ENCODE assay signal across 8 mouse cellular contexts in genomic region chr5:139818801-139819200, GRCm38 (mm10). TPM values are rescaled to one million over a fixed set of nuclear protein-coding genes. Genes with fewer than 3 reads are reported as not detected.
A peak's percentile ranks its signal among the peaks of the same experiment; 100 is the strongest.
DNase-seq lines count a peak whose midpoint lies in the region; ATAC-seq and TF ChIP-seq lines count a peak whose summit lies in the region.
"Had no signal": no experiment of that assay in that cellular context is flagged by ENCODE, and none has a peak within 500 bp of the region (broad histone marks: within the 10 kb centered on the region; RNA-seq: fewer than 3 reads in every experiment).

No protein-coding gene starts in this region.

- peak; percentile 59 for TF ChIP-seq CTCF in left cerebral cortex, adult 2 months (IDR thresholded peaks at IDR 0.05)
- peak; percentile 68 for TF ChIP-seq CTCF in bone marrow, adult 2 months (IDR thresholded peaks at IDR 0.05; ENCODE audit: control insufficient read depth, insufficient read depth, low read length)
- TF ChIP-seq CTCF in liver, postnatal 0 days (IDR thresholded peaks at IDR 0.05; ENCODE audit: low read depth) = peak; percentile 92
- peak; percentile 81 for TF ChIP-seq CTCF in stomach, postnatal 0 days (IDR thresholded peaks at IDR 0.05; ENCODE audit: low read depth)

- peaks cover 26% of the 10 kb centered on the region for H3K27me3 ChIP-seq in forebrain, embryonic 12.5 days
- no peaks in the 10 kb centered on the region for H3K27me3 ChIP-seq in liver, postnatal 0 days (ENCODE audit: insufficient read depth, low read length)
- H3K27me3 ChIP-seq in stomach, postnatal 0 days (ENCODE audit: control insufficient read depth, insufficient read depth, low read length) = no peaks in the 10 kb centered on the region
- H3K27me3 ChIP-seq: megakaryocyte, embryonic 14.5 days had no signal

- H3K9ac ChIP-seq in forebrain, embryonic 12.5 days = no peak overlapping the region
- H3K9ac ChIP-seq in liver, postnatal 0 days (replicated peaks) = no peak overlapping the region
- peak overlapping the region; percentile 43 for H3K9ac ChIP-seq in stomach, postnatal 0 days (ENCODE audit: low read length)

- H3K4me1 ChIP-seq in bone marrow, adult 2 months (ENCODE audit: control insufficient read depth, insufficient read depth, low read length) = no peaks in the 10 kb centered on the region; the same call in 1 of the 2 replicates
- no peaks in the 10 kb centered on the region for H3K4me1 ChIP-seq in forebrain, embryonic 12.5 days
- H3K4me1 ChIP-seq in liver, postnatal 0 days (ENCODE audit: insufficient read depth) = peaks cover 13% of the 10 kb centered on the region
- H3K4me1 ChIP-seq in stomach, postnatal 0 days (replicated peaks; ENCODE audit: control insufficient read depth, insufficient read depth) = no peaks in the 10 kb centered on the region

- H3K4me3 ChIP-seq in left cerebral cortex, adult 2 months = no peak overlapping the region
- H3K4me3 ChIP-seq in bone marrow, adult 2 months (replicated peaks; ENCODE audit: control insufficient read depth, low read depth, low read length) = no peak overlapping the region
- H3K4me3 ChIP-seq in forebrain, embryonic 12.5 days (replicated peaks) = no peak overlapping the region
- H3K4me3 ChIP-seq in liver, postnatal 0 days (ENCODE audit: low read depth, low read length) = no peak overlapping the region
- H3K4me3 ChIP-seq in stomach, postnatal 0 days (ENCODE audit: low read depth, low read length) = no peak overlapping the region; the same call in 1 of the 2 replicates

- TF ChIP-seq POLR2A in bone marrow, adult 2 months (IDR thresholded peaks at IDR 0.05; ENCODE audit: borderline replicate concordance, control insufficient read depth, low read depth, low read length) = no peak

- no peaks in the 10 kb centered on the region for H3K9me3 ChIP-seq in forebrain, embryonic 12.5 days
- H3K9me3 ChIP-seq in liver, postnatal 0 days (ENCODE audit: low read length) = no peaks in the 10 kb centered on the region
- no peaks in the 10 kb centered on the region for H3K9me3 ChIP-seq in stomach, postnatal 0 days (ENCODE audit: control insufficient read depth, low read length)
- H3K9me3 ChIP-seq: megakaryocyte, embryonic 14.5 days had no signal

- no peak overlapping the region for H3K4me2 ChIP-seq in forebrain, embryonic 12.5 days
- no peak overlapping the region for H3K4me2 ChIP-seq in liver, postnatal 0 days (ENCODE audit: low read depth, low read length)
- peak overlapping the region; percentile 32 for H3K4me2 ChIP-seq in stomach, postnatal 0 days (replicated peaks; ENCODE audit: low read depth)

- peak; percentile 33; the same call in 1 of the 2 replicates for ATAC-seq in forebrain, embryonic 12.5 days (ENCODE audit: low FRiP score)
- ATAC-seq in liver, postnatal 0 days = peak; percentile 55
- peak; percentile 50; the same call in 1 of the 2 replicates for ATAC-seq in stomach, postnatal 0 days (ENCODE audit: low FRiP score, low TSS enrichment)

- peak in 1 of 2 experiments; percentile 45 for DNase-seq in left cerebral cortex, adult 2 months (ENCODE audit: extremely low spot score in 1 of 2, low spot score in 2 of 2)
- DNase-seq in left cerebral cortex, postnatal 4 days = no peak
- DNase-seq in liver, postnatal 0 days = peak; percentile 77
- peak; percentile 81 for DNase-seq in stomach, postnatal 0 days (ENCODE audit: low spot score)
- DNase-seq in left cerebral cortex, adult 8-10 months (ENCODE audit: low spot score in 2 of 2) = no peak

- H3K36me3 ChIP-seq in forebrain, embryonic 12.5 days (replicated peaks) = peaks cover 26% of the 10 kb centered on the region
- H3K36me3 ChIP-seq in liver, postnatal 0 days (replicated peaks; ENCODE audit: insufficient read depth, low read length) = peaks cover 21% of the 10 kb centered on the region
- H3K36me3 ChIP-seq in stomach, postnatal 0 days (ENCODE audit: control insufficient read depth, insufficient read depth, low read length) = peaks cover 8% of the 10 kb centered on the region; the same call in 1 of the 2 replicates

- intact Hi-C loops in left cerebral cortex, adult 2 months (cut with DNase I) = loop anchor here (5.0 kb wide), 1 partner anchor 42 kb away; the partner anchor contains the start of gene Ints1
- intact Hi-C loops in left cerebral cortex, postnatal 4 days (cut with DNase I) = no loop called here

- H3K27ac ChIP-seq in left cerebral cortex, adult 2 months = no peak overlapping the region
- no peak overlapping the region for H3K27ac ChIP-seq in bone marrow, adult 2 months (ENCODE audit: control insufficient read depth, insufficient read depth, low read depth, low read length, poor library complexity)
- no peak overlapping the region for H3K27ac ChIP-seq in forebrain, embryonic 12.5 days
- no peak overlapping the region for H3K27ac ChIP-seq in liver, postnatal 0 days (ENCODE audit: low read depth)
- H3K27ac ChIP-seq in stomach, postnatal 0 days (replicated peaks) = peak overlapping the region; percentile 86

- 33% methylated on average over 4 of the region's 4 CpGs for WGBS in bone marrow, adult 2 months
- 51% methylated on average over 4 of the region's 4 CpGs for WGBS in forebrain, embryonic 12.5 days
- WGBS in liver, postnatal 0 days (ENCODE audit: insufficient replicate concordance) = 50% methylated on average over 4 of the region's 4 CpGs
- WGBS in stomach, postnatal 0 days = 42% methylated on average over 4 of the region's 4 CpGs

- no peak for TF ChIP-seq EP300 in liver, postnatal 0 days (IDR thresholded peaks at IDR 0.05; ENCODE audit: low read depth)
- TF ChIP-seq EP300 in stomach, postnatal 0 days (optimal IDR thresholded peaks at IDR 0.05) = no peak

RNA-seq across cellular contexts. Expression of gene Tmem184a, which starts 0.9 kb away (rescaled TPM):
- under 1 TPM; 0.58 to 0.63 TPM for total RNA-seq in left cerebral cortex, adult 2 months (2021)
- total RNA-seq in left cerebral cortex, postnatal 4 days (2021) = under 1 TPM; 0.08 to 0.54 TPM
- not detected in 2 replicates for polyA plus RNA-seq in bone marrow, adult 2 months (2011; ENCODE audit: insufficient read depth, insufficient read length, low replicate concordance, missing spikeins)
- 0.54 and 0.85 TPM in 2 replicates for polyA plus RNA-seq in forebrain, embryonic 12.5 days (2016; fragmentation: Nextera tagmentation; extraction: Ambion mirVana)
- polyA plus RNA-seq in liver, postnatal 0 days (2015; fragmentation: Nextera tagmentation; extraction: Ambion mirVana) = 3.0 and 3.2 TPM in 2 replicates
- 72.0 and 84.3 TPM in 2 replicates for polyA plus RNA-seq in stomach, postnatal 0 days (2015; fragmentation: Nextera tagmentation; extraction: Ambion mirVana)
- total RNA-seq in left cerebral cortex, adult 8-10 months (2022) = under 1 TPM in 3 of 4 experiments, not detected in 1; 0.27 to 0.50 (median 0.39) TPM

RNA-seq across cellular contexts. Expression of gene Gm26938, which starts 7.4 kb away (rescaled TPM):
- total RNA-seq in left cerebral cortex, adult 2 months (2021) = not detected
- total RNA-seq in left cerebral cortex, postnatal 4 days (2021) = not detected
- not detected in 2 replicates for polyA plus RNA-seq in bone marrow, adult 2 months (2011; ENCODE audit: insufficient read depth, insufficient read length, low replicate concordance, missing spikeins)
- 0.76 TPM in 1 of 2 replicates, not detected in the other for polyA plus RNA-seq in forebrain, embryonic 12.5 days (2016; fragmentation: Nextera tagmentation; extraction: Ambion mirVana)
- polyA plus RNA-seq in liver, postnatal 0 days (2015; fragmentation: Nextera tagmentation; extraction: Ambion mirVana) = not detected in 2 replicates
- not detected in 2 replicates for polyA plus RNA-seq in stomach, postnatal 0 days (2015; fragmentation: Nextera tagmentation; extraction: Ambion mirVana)
- not detected for total RNA-seq in left cerebral cortex, adult 8-10 months (2022)

RNA-seq across cellular contexts. Expression of gene Psmg3, which starts 7.9 kb away (rescaled TPM):
- 10 to 100 TPM; 18.0 to 20.3 TPM for total RNA-seq in left cerebral cortex, adult 2 months (2021)
- 10 to 100 TPM; 26.0 to 27.4 TPM for total RNA-seq in left cerebral cortex, postnatal 4 days (2021)
- polyA plus RNA-seq in bone marrow, adult 2 months (2011; ENCODE audit: insufficient read depth, insufficient read length, low replicate concordance, missing spikeins) = 35.8 and 48.1 TPM in 2 replicates
- polyA plus RNA-seq in forebrain, embryonic 12.5 days (2016; fragmentation: Nextera tagmentation; extraction: Ambion mirVana) = 72.5 and 75.8 TPM in 2 replicates
- 28.8 and 29.1 TPM in 2 replicates for polyA plus RNA-seq in liver, postnatal 0 days (2015; fragmentation: Nextera tagmentation; extraction: Ambion mirVana)
- polyA plus RNA-seq in stomach, postnatal 0 days (2015; fragmentation: Nextera tagmentation; extraction: Ambion mirVana) = 50.6 and 51.0 TPM in 2 replicates
- total RNA-seq in left cerebral cortex, adult 8-10 months (2022) = 10 to 100 TPM; 16.7 to 20.2 (median 19.1) TPM

RNA-seq across cellular contexts. Expression of gene Mafk, which starts 27.5 kb away (rescaled TPM):
- 10 to 100 TPM in 1 of 2 experiments, 1 to 10 TPM in 1; 8.9 to 11.5 TPM for total RNA-seq in left cerebral cortex, adult 2 months (2021)
- 10 to 100 TPM in 1 of 2 experiments, 1 to 10 TPM in 1; 8.4 to 11.1 TPM for total RNA-seq in left cerebral cortex, postnatal 4 days (2021)
- polyA plus RNA-seq in bone marrow, adult 2 months (2011; ENCODE audit: insufficient read depth, insufficient read length, low replicate concordance, missing spikeins) = 37.3 and 53.2 TPM in 2 replicates
- polyA plus RNA-seq in forebrain, embryonic 12.5 days (2016; fragmentation: Nextera tagmentation; extraction: Ambion mirVana) = 11.4 and 12.0 TPM in 2 replicates
- polyA plus RNA-seq in liver, postnatal 0 days (2015; fragmentation: Nextera tagmentation; extraction: Ambion mirVana) = 15.7 and 19.1 TPM in 2 replicates
- 19.4 TPM in 2 replicates for polyA plus RNA-seq in stomach, postnatal 0 days (2015; fragmentation: Nextera tagmentation; extraction: Ambion mirVana)
- total RNA-seq in left cerebral cortex, adult 8-10 months (2022) = 10 to 100 TPM in 2 of 4 experiments, 1 to 10 TPM in 2; 8.6 to 13.0 (median 10.0) TPM

RNA-seq across cellular contexts. Expression of gene Ints1, which starts 43.3 kb away (rescaled TPM):
- 100 to 1,000 TPM in 1 of 2 experiments, 10 to 100 TPM in 1; 91.9 to 102 TPM for total RNA-seq in left cerebral cortex, adult 2 months (2021)
- total RNA-seq in left cerebral cortex, postnatal 4 days (2021) = 100 to 1,000 TPM in 1 of 2 experiments, 10 to 100 TPM in 1; 93.1 to 108 TPM
- 63.3 and 108 TPM in 2 replicates for polyA plus RNA-seq in bone marrow, adult 2 months (2011; ENCODE audit: insufficient read depth, insufficient read length, low replicate concordance, missing spikeins)
- polyA plus RNA-seq in forebrain, embryonic 12.5 days (2016; fragmentation: Nextera tagmentation; extraction: Ambion mirVana) = 37.7 and 40.8 TPM in 2 replicates
- polyA plus RNA-seq in liver, postnatal 0 days (2015; fragmentation: Nextera tagmentation; extraction: Ambion mirVana) = 5.6 and 6.4 TPM in 2 replicates
- 7.9 and 8.0 TPM in 2 replicates for polyA plus RNA-seq in stomach, postnatal 0 days (2015; fragmentation: Nextera tagmentation; extraction: Ambion mirVana)
- 100 to 1,000 TPM in 2 of 4 experiments, 10 to 100 TPM in 2; 97.1 to 104 (median 99.7) TPM for total RNA-seq in left cerebral cortex, adult 8-10 months (2022)

Comparison
In these comparisons a context has a peak if more than half of its experiments do, and no peak if none do; other contexts are left out.
1. DNase-seq: peak in liver, postnatal 0 days (single experiment) and stomach, postnatal 0 days (single experiment); none in left cerebral cortex, postnatal 4 days (single experiment) and left cerebral cortex, adult 8-10 months (0 of 2).
2. RNA of gene Tmem184a, which starts 0.9 kb away (polyA plus RNA-seq): 72.0 to 84.3 TPM in stomach, postnatal 0 days; 3.0 to 3.2 TPM in liver, postnatal 0 days, 0.54 to 0.85 TPM in forebrain, embryonic 12.5 days and not detected in bone marrow, adult 2 months; every median in the first group is over 10 times any median in the second.
3. Peak in every context shown above with its lines, with median percentiles within 50 percentile points of each other: CTCF ChIP-seq and ATAC-seq.